Comparison of ENCODE assay signal across 23 mouse cellular contexts in the genomic region with DNA sequence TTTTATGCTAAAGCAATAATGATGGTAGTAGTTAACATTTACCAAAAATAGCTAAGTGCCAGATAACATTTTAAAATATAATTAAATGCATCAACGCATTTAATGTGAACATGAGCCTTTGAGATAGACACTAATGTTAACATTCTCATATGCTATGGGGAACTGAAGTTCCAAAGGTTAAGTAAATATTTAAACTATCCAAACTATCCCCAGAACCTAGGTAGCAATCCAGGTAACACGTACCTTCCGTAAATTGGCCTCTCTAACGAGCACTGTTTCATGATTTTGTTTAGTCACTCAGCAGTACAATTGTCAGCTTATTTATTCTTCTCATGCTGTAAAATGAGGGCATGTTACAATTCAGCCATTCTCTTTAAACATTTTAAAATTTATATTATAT.
"Had no signal": no experiment of that assay in that cellular context is flagged by ENCODE, and none has a peak within 500 bp of the region (broad histone marks: within the 10 kb centered on the region; RNA-seq: fewer than 3 reads in every experiment).

No protein-coding gene starts in this region.

- H3K9ac ChIP-seq: heart, embryonic 13.5 days; heart, embryonic 15.5 days; hindbrain, embryonic 13.5 days; hindbrain, embryonic 15.5 days; limb, embryonic 12.5 days; liver, embryonic 13.5 days; liver, embryonic 15.5 days had no signal

- H3K4me3 ChIP-seq: heart, adult 2 months; heart, embryonic 13.5 days; heart, embryonic 15.5 days; hindbrain, embryonic 13.5 days; hindbrain, embryonic 15.5 days; layer of hippocampus, adult 2 months; left cerebral cortex, adult 2 months; limb, embryonic 10.5 days; limb, embryonic 12.5 days; liver, embryonic 13.5 days; liver, embryonic 15.5 days had no signal

- H3K27me3 ChIP-seq: heart, embryonic 13.5 days; heart, embryonic 15.5 days; hindbrain, embryonic 13.5 days; hindbrain, embryonic 15.5 days; limb, embryonic 12.5 days; liver, embryonic 13.5 days; liver, embryonic 15.5 days had no signal

- H3K4me2 ChIP-seq: heart, embryonic 11.5 days; heart, embryonic 13.5 days; heart, embryonic 15.5 days; hindbrain, embryonic 13.5 days; hindbrain, embryonic 15.5 days; limb, embryonic 12.5 days; liver, embryonic 13.5 days; liver, embryonic 15.5 days had no signal

- ATAC-seq: hindbrain, postnatal 0 days had no signal

- DNase-seq: gastrocnemius, postnatal 14 days; gastrocnemius, postnatal 36 days; heart, adult 11 months; heart, adult 2 months; heart, postnatal 14 days; heart, postnatal 36 days; kidney, adult 18-20 months; kidney, adult 8-10 months; kidney, postnatal 10 days; kidney, postnatal 25 days; kidney, postnatal 4 days; liver, embryonic 13.5 days had no signal

- H3K9me3 ChIP-seq: heart, embryonic 13.5 days; heart, embryonic 15.5 days; hindbrain, embryonic 13.5 days; hindbrain, embryonic 15.5 days; limb, embryonic 10.5 days; limb, embryonic 12.5 days; liver, embryonic 13.5 days; liver, embryonic 15.5 days had no signal

- H3K36me3 ChIP-seq: heart, embryonic 13.5 days; heart, embryonic 15.5 days; hindbrain, embryonic 13.5 days; hindbrain, embryonic 15.5 days; limb, embryonic 10.5 days; limb, embryonic 12.5 days; liver, embryonic 13.5 days; liver, embryonic 15.5 days had no signal

- H3K27ac ChIP-seq: heart, adult 2 months; heart, embryonic 13.5 days; heart, embryonic 15.5 days; hindbrain, embryonic 13.5 days; hindbrain, embryonic 15.5 days; hindbrain, postnatal 0 days; layer of hippocampus, adult 2 months; left cerebral cortex, adult 2 months; limb, embryonic 10.5 days; limb, embryonic 12.5 days; liver, embryonic 13.5 days; liver, embryonic 15.5 days had no signal

- H3K4me1 ChIP-seq: heart, embryonic 13.5 days; heart, embryonic 15.5 days; hindbrain, embryonic 13.5 days; hindbrain, embryonic 15.5 days had no signal
